Mouse (Mus musculus): ENCODE results near the gene Atp6v1f. TPM values are rescaled to one million over a fixed set of nuclear protein-coding genes. Genes with fewer than 3 reads are reported as not detected.

The Atp6v1f gene
- polyA plus RNA-seq, 1 experiment from 2014 or later, result 189 TPM

- Histone ChIP-seq H3K27me3 (replicated peaks) (no peaks in the 10 kb centered on the region), H3K4me2 (no peak overlapping the region), H3K4me3 (no peak overlapping the region), H3K4me1 (replicated peaks) (peaks cover 3% of the 10 kb centered on the region), H3K36me3 (peaks cover 35% of the 10 kb centered on the region), H3K9ac (no peak overlapping the region), H3K9me3 (replicated peaks) (no peaks in the 10 kb centered on the region), H3K27ac (ENCODE audit: poor library complexity, severe bottlenecking) (no peak overlapping the region)
- no peak for ATAC-seq (ENCODE audit: insufficient number of reproducible peaks, low FRiP score)
- whole genome bisulfite sequencing, result 66% methylated on average over 3 of the region's 3 CpGs
Measured at GRCm38 (mm10) chr6:29463388-29463787, 4.1 kb upstream of the Atp6v1f start.

GRCm38 (mm10) chr6:29468851-29469250, 1.3 kb downstream of the Atp6v1f start:
- WGBS, result 83% methylated on average over 3 of the region's 3 CpGs
- no peak overlapping the region for H3K9ac ChIP-seq
- no peak overlapping the region for H3K27ac ChIP-seq (ENCODE audit: poor library complexity, severe bottlenecking)

GRCm38 (mm10) chr6:29471137-29471536, 3.6 kb downstream of the Atp6v1f start, which contains the start of gene Atp6v1fnb:
Atp6v1fnb (plus strand) TSS chr6:29471437.
- peaks cover 29% of the 10 kb centered on the region for H3K4me1 ChIP-seq (replicated peaks)
- no peak within 1 kb of the TSS for H3K4me3 ChIP-seq
- H3K4me2 ChIP-seq, result no peak within 1 kb of the TSS
- no peak within 1 kb of the TSS for H3K27ac ChIP-seq (ENCODE audit: poor library complexity, severe bottlenecking)
- H3K9me3 ChIP-seq (replicated peaks), result no peaks in the 10 kb centered on the region
- H3K36me3 ChIP-seq, result peaks cover 20% of the 10 kb centered on the region
- no peak within 1 kb of the TSS for H3K9ac ChIP-seq
- H3K27me3 ChIP-seq (replicated peaks), result no peaks in the 10 kb centered on the region
- WGBS, result 93% methylated on average over 4 of the region's 4 CpGs
- no peak for ATAC-seq (ENCODE audit: insufficient number of reproducible peaks, low FRiP score)

More at GRCm38 (mm10) chr6:29468851-29469250, 1.3 kb downstream of the Atp6v1f start:
- no peak overlapping the region; the same call in 1 of the 2 replicates for H3K4me3 ChIP-seq
- H3K27me3 ChIP-seq (replicated peaks), result no peaks in the 10 kb centered on the region
- H3K9me3 ChIP-seq (replicated peaks), result no peaks in the 10 kb centered on the region
- H3K4me2 ChIP-seq, result peak overlapping the region; percentile 79
- peaks cover 20% of the 10 kb centered on the region for H3K36me3 ChIP-seq
- H3K4me1 ChIP-seq (replicated peaks), result peaks cover 18% of the 10 kb centered on the region
- ATAC-seq (ENCODE audit: insufficient number of reproducible peaks, low FRiP score), result no peak

- H3K9me3 ChIP-seq (replicated peaks), result no peaks in the 10 kb centered on the region
- WGBS, result 3% methylated on average over 33 of the region's 33 CpGs
- H3K4me3 ChIP-seq, result peak overlapping the region; percentile 51
- peaks cover 19% of the 10 kb centered on the region for H3K4me1 ChIP-seq (replicated peaks)
- H3K27me3 ChIP-seq (replicated peaks), result peaks cover 11% of the 10 kb centered on the region
- peak overlapping the region; percentile 73 for H3K9ac ChIP-seq
- H3K36me3 ChIP-seq, result peaks cover 20% of the 10 kb centered on the region
- H3K4me2 ChIP-seq, result peak overlapping the region; percentile 73
- ATAC-seq (ENCODE audit: insufficient number of reproducible peaks, low FRiP score), result peak; percentile 97
- H3K27ac ChIP-seq (ENCODE audit: poor library complexity, severe bottlenecking), result peak overlapping the region; percentile 30; the same call in 1 of the 2 replicates
Measured at GRCm38 (mm10) chr6:29473941-29474691, 6.6 kb downstream of the Atp6v1f start.

- Histone ChIP-seq H3K4me2 (peak overlapping the region; percentile 73), H3K27ac (ENCODE audit: poor library complexity, severe bottlenecking) (no peak overlapping the region), H3K4me3 (peak overlapping the region; percentile 51; the same call in 1 of the 2 replicates), H3K36me3 (peaks cover 19% of the 10 kb centered on the region), H3K9me3 (replicated peaks) (no peaks in the 10 kb centered on the region), H3K4me1 (replicated peaks) (peaks cover 18% of the 10 kb centered on the region), H3K9ac (0 out of 2 replicates have a peak overlapping the region, but pooled peaks have one; percentile 73), H3K27me3 (replicated peaks) (peaks cover 11% of the 10 kb centered on the region)
- ATAC-seq (ENCODE audit: insufficient number of reproducible peaks, low FRiP score), result no peak
- WGBS, result 41% methylated on average over 2 of the region's 2 CpGs
Measured at GRCm38 (mm10) chr6:29474736-29475135, 7.2 kb downstream of the Atp6v1f start.

- Histone ChIP-seq H3K4me2 (no peak overlapping the region), H3K9ac (no peak overlapping the region), H3K27me3 (replicated peaks) (peaks cover 17% of the 10 kb centered on the region; the same call in 1 of the 2 replicates), H3K9me3 (replicated peaks) (no peaks in the 10 kb centered on the region), H3K4me1 (replicated peaks) (peaks cover 7% of the 10 kb centered on the region; the same call in 1 of the 2 replicates), H3K27ac (ENCODE audit: poor library complexity, severe bottlenecking) (no peak overlapping the region), H3K36me3 (0 out of 2 replicates have a peak, but pooled peaks cover 3% of the 10 kb centered on the region), H3K4me3 (no peak overlapping the region)
- WGBS, result 93% methylated on average over 13 of the region's 13 CpGs
- ATAC-seq (ENCODE audit: insufficient number of reproducible peaks, low FRiP score), result no peak
Measured at GRCm38 (mm10) chr6:29482691-29483090, 15.2 kb downstream of the Atp6v1f start.

GRCm38 (mm10) chr6:29484716-29485559, 17.4 kb downstream of the Atp6v1f start:
- Histone ChIP-seq H3K4me1 (replicated peaks) (peaks cover 7% of the 10 kb centered on the region; the same call in 1 of the 2 replicates), H3K27ac (ENCODE audit: poor library complexity, severe bottlenecking) (no peak overlapping the region), H3K36me3 (0 out of 2 replicates have a peak, but pooled peaks cover 3% of the 10 kb centered on the region), H3K9me3 (replicated peaks) (no peaks in the 10 kb centered on the region), H3K9ac (peak overlapping the region; percentile 52), H3K27me3 (replicated peaks) (peaks cover 14% of the 10 kb centered on the region; the same call in 1 of the 2 replicates), H3K4me2 (peak overlapping the region; percentile 75), H3K4me3 (peak overlapping the region; percentile 44)
- peak; percentile 81 for ATAC-seq (ENCODE audit: insufficient number of reproducible peaks, low FRiP score)
- WGBS, result 6% methylated on average over 26 of the region's 26 CpGs

GRCm38 (mm10) chr6:29485951-29486350, 18.4 kb downstream of the Atp6v1f start:
- Histone ChIP-seq H3K9ac (no peak overlapping the region), H3K36me3 (peaks cover 7% of the 10 kb centered on the region; the same call in 1 of the 2 replicates), H3K9me3 (replicated peaks) (no peaks in the 10 kb centered on the region), H3K27me3 (replicated peaks) (peaks cover 22% of the 10 kb centered on the region), H3K4me2 (no peak overlapping the region), H3K4me3 (no peak overlapping the region), H3K27ac (ENCODE audit: poor library complexity, severe bottlenecking) (no peak overlapping the region), H3K4me1 (replicated peaks) (peaks cover 7% of the 10 kb centered on the region; the same call in 1 of the 2 replicates)
- no peak for ATAC-seq (ENCODE audit: insufficient number of reproducible peaks, low FRiP score)
- 28% methylated on average over 2 of the region's 2 CpGs for WGBS

- Histone ChIP-seq H3K9ac (no peak overlapping the region), H3K4me2 (no peak overlapping the region), H3K4me3 (no peak overlapping the region), H3K27me3 (replicated peaks) (peaks cover 59% of the 10 kb centered on the region), H3K36me3 (peaks cover 19% of the 10 kb centered on the region; the same call in 1 of the 2 replicates), H3K9me3 (replicated peaks) (no peaks in the 10 kb centered on the region), H3K27ac (ENCODE audit: poor library complexity, severe bottlenecking) (no peak overlapping the region), H3K4me1 (replicated peaks) (peaks cover 6% of the 10 kb centered on the region; the same call in 1 of the 2 replicates)
- 74% methylated on average over 4 of the region's 4 CpGs for whole genome bisulfite sequencing
- no peak for ATAC-seq (ENCODE audit: insufficient number of reproducible peaks, low FRiP score)
Measured at GRCm38 (mm10) chr6:29494101-29494500, 26.6 kb downstream of the Atp6v1f start.

GRCm38 (mm10) chr6:29496270-29496669, 28.8 kb downstream of the Atp6v1f start:
- 0 out of 2 replicates have a peak overlapping the region, but pooled peaks have one; percentile 17 for H3K4me3 ChIP-seq
- WGBS, result 25% methylated on average over 25 of the region's 25 CpGs
- H3K27ac ChIP-seq (ENCODE audit: poor library complexity, severe bottlenecking), result no peak overlapping the region
- ATAC-seq (ENCODE audit: insufficient number of reproducible peaks, low FRiP score), result no peak; the same call in 1 of the 2 replicates
- H3K9me3 ChIP-seq (replicated peaks), result no peaks in the 10 kb centered on the region
- H3K27me3 ChIP-seq (replicated peaks), result peaks cover 50% of the 10 kb centered on the region
- peaks cover 6% of the 10 kb centered on the region; the same call in 1 of the 2 replicates for H3K4me1 ChIP-seq (replicated peaks)
- H3K9ac ChIP-seq, result no peak overlapping the region; the same call in 1 of the 2 replicates
- peaks cover 14% of the 10 kb centered on the region; the same call in 1 of the 2 replicates for H3K36me3 ChIP-seq
- peak overlapping the region; percentile 36 for H3K4me2 ChIP-seq
